Mouse (Mus musculus) limb, embryonic 10.5 days (tissue): ENCODE measurements around the gene Tap2. TPM values are rescaled to one million over a fixed set of nuclear protein-coding genes. Genes with fewer than 3 reads are reported as not detected.

Experiments
- DNase-seq: peaks from one replicate; pipeline ENCODE4 v3.0.0-alpha.2; 2017; ENCODE audit warnings: low spot score
- H3K27ac ChIP-seq: fragments of 300-500 bp; sonication (generic); 2 replicates; pipeline ENCODE4 v1.5.1; 2016; ENCODE audit warnings: mild to moderate bottlenecking
- H3K27me3 ChIP-seq: fragments of 300-500 bp; sonication (generic); 2 replicates; pipeline ENCODE4 v1.6.1; 2016; ENCODE audit warnings: low read depth, mild to moderate bottlenecking; ENCODE audit not compliant: poor library complexity, severe bottlenecking
- H3K36me3 ChIP-seq: fragments of 300-500 bp; sonication (generic); 2 replicates; pipeline ENCODE4 v1.6.1; 2016; ENCODE audit warnings: mild to moderate bottlenecking, moderate library complexity
- H3K4me1 ChIP-seq: fragments of 300-500 bp; sonication (generic); 2 replicates; pipeline ENCODE4 v1.6.1; 2016
- H3K4me3 ChIP-seq: fragments of 300-500 bp; sonication (generic); 2 replicates; pipeline ENCODE4 v1.5.1; 2016; ENCODE audit warnings: mild to moderate bottlenecking, moderate library complexity
- H3K9me3 ChIP-seq: fragments of 300-500 bp; sonication (generic); replicated peaks from 2 replicates; pipeline ENCODE4 v1.6.1; 2016; ENCODE audit warnings: mild to moderate bottlenecking
- WGBS: fragments of 180-500 bp; shearing (Covaris S2); methylation state at CpG from one replicate; pipeline ENCODE4 v1.1.7; 2016; 5-methylcytosine and 5-hydroxymethylcytosine counted together
- polyA plus RNA-seq: library from polyadenylated mRNA; unstranded; fragments of >200 nt; fragmentation: Nextera tagmentation; extraction: Ambion mirVana; gene quantifications from 2 replicates; pipeline ENCODE4 v1.2.1, GENCODE M21; 2016

Tap2 gene
- polyA plus RNA-seq, 1 experiment from 2014 or later: 0.61 TPM

DNA sequence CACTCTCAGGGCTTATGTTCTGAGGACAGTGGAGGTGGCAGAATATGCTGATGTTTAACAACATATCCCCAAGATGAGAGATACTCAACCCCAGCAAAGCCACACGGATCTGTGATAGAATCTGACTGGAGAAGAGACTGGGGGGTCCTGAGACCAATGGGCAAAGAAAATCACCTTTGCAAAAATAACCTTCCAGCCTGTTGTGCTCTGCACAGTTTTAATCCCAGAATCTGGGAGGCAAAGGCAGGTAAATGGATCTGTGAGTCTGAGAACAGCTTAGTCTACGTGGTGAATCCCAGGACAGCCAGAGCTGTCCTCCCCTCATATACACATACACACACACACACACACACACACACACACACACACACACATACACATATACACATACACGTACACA, 46.0 kb downstream of the Tap2 start:
- Histone ChIP-seq H3K36me3 (no peaks in the 10 kb centered on the region), H3K4me3 (no peak overlapping the region), H3K9me3 (no peaks in the 10 kb centered on the region), H3K27ac (no peak overlapping the region), H3K27me3 (no peaks in the 10 kb centered on the region), H3K4me1 (no peaks in the 10 kb centered on the region)
- 52% methylated on average over 3 of the region's 3 CpGs for WGBS
- DNase-seq: no peak

DNA sequence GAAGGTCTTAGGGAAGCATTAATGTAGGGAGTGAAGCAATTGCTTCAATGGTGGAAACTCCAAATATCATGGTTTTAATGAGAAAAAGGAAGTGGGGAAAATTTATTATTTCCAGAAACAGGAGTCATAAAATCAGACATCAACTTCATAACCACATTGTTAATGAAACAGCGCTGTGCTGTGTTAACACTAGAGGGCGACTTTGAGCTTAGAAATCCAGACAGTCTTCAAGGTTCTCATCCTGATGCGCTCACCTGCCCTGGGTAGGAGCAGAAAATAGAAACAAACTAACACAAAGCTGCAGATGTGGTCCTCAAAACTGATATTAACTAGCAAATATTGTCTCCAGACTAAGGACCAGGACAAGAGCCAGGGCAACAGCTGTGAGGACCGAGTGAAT, 46.6 kb downstream of the Tap2 start:
- peak; percentile 46 for DNase-seq
- no peak overlapping the region for H3K4me3 ChIP-seq
- H3K4me1 ChIP-seq: no peaks in the 10 kb centered on the region
- no peaks in the 10 kb centered on the region for H3K9me3 ChIP-seq
- H3K27ac ChIP-seq: no peak overlapping the region
- H3K27me3 ChIP-seq: no peaks in the 10 kb centered on the region
- H3K36me3 ChIP-seq: no peaks in the 10 kb centered on the region
- 22% methylated on average over 4 of the region's 4 CpGs for WGBS

DNA sequence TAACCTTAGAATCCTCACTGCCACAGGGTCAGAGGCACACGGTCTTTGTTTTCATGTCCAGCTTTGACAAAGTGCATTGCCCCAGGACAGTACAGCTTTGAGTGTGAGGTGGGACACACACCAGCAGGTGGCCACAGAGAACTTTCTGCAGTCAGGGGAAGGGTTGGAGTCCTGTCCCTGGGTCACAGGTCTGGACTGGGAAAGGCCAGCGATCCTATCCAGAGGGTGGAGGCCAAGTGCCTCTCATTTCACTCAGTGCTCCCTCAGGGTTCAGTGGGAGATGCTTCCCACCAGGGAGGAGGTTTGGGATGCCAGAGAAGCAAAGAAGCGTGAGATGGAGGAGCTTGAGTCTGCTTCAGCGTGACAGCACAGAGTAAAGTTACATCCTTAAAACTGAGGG, 48.3 kb downstream of the Tap2 start:
- Histone ChIP-seq H3K4me3 (no peak overlapping the region), H3K27ac (no peak overlapping the region), H3K4me1 (no peaks in the 10 kb centered on the region), H3K27me3 (no peaks in the 10 kb centered on the region), H3K36me3 (no peaks in the 10 kb centered on the region), H3K9me3 (no peaks in the 10 kb centered on the region)
- DNase-seq: no peak
- WGBS: 61% methylated on average over 4 of the region's 4 CpGs

DNA sequence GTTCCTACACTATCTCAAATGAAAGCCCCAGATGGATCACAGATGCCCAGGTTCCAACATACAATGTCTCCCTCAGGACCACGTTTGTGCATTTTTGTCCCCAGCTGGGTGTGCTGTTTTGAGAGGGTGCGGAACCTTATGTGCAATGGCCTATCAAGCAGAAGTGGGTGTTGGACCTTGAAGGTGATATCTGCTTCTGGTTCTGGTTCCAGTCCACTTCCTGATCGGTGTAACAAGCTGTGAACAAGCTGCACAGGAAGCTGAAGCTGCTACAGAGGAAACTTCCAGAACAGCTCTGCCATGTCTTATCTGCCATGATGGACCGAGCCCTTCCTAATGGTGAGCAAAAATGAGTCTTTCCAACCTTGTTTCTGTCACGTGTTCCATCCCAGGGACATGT, 53.2 kb downstream of the Tap2 start:
- DNase-seq: no peak
- Histone ChIP-seq H3K36me3 (no peaks in the 10 kb centered on the region), H3K4me1 (no peaks in the 10 kb centered on the region)

DNA sequence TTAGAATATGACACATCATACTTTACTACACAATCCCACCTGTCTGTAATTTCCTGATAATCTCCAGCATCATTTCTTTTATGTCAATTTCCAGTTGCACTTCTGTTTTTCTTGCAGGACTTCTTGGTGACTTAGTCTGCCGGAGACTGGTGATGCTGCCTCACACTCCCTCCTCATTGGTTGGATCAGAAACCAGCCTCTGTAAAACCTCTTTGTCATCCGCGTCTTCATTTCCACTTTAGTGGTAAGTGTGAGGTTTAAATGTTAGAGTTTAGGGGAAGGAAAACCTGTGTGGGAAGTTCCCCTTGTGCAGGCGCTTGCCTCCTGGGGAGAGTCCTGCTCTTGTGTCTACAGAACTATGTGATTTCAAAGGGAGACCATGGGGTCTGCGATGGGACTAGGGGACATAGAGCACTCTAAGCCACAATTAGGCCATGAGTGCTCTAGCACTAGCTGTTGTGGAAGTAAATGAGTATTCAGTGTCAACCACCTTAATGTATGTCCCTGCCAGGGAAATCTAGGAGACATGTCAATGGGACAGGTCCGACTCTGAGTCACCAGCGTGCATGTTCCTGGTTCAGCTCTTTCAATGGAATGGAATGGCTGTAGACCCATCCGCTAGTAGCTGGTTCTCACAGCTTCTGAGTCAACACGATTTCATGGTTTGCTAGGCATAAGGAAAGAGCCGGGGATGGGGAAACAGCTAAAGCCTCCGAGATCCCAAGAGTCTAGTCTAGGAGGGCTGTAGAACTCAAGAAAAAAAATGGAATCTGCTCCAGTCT, 54.5 kb downstream of the Tap2 start, which contains the start of gene H2-Ab1:
TSS of gene H2-Ab1 (plus strand) at position 96 of the 782 bp plus-strand sequence.
- H3K27ac ChIP-seq: no peak within 1 kb of the TSS
- peak; percentile 41 for DNase-seq
- no peaks in the 10 kb centered on the region for H3K36me3 ChIP-seq
- no peaks in the 10 kb centered on the region for H3K4me1 ChIP-seq
- no peaks in the 10 kb centered on the region for H3K9me3 ChIP-seq
- no peak within 1 kb of the TSS for H3K4me3 ChIP-seq
- peaks cover 16% of the 10 kb centered on the region for H3K27me3 ChIP-seq
- WGBS: 72% methylated on average over 11 of the region's 11 CpGs

More for the DNA sequence above, 53.2 kb downstream of the Tap2 start:
- Histone ChIP-seq H3K27ac (no peak overlapping the region), H3K9me3 (no peaks in the 10 kb centered on the region), H3K27me3 (peaks cover 5% of the 10 kb centered on the region; the same call in 1 of the 2 replicates), H3K4me3 (no peak overlapping the region)
- 88% methylated on average over 5 of the region's 5 CpGs for WGBS

DNA sequence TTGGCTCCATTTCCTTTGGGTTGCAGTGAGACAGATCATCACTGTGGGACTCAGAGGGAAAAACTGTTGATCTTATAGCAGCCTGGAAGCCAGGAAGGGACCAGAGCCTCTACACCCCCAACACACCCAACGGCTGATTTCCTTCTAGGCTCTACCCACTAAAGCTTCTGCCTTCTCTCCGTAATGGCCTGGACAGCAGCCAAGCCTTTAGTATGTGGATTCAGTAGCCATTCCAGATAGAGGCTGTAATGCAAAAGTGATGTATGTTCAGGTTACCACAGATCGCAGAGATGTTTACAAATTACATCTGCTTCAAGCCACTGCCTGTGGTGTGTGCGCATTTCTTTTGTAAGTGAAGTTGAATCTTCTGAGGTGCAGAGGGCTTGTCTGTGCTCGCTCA, 57.2 kb downstream of the Tap2 start:
- Histone ChIP-seq H3K9me3 (no peaks in the 10 kb centered on the region), H3K27ac (no peak overlapping the region), H3K27me3 (peaks cover 39% of the 10 kb centered on the region), H3K36me3 (no peaks in the 10 kb centered on the region), H3K4me1 (peaks cover 22% of the 10 kb centered on the region), H3K4me3 (no peak overlapping the region)
- 86% methylated on average over 5 of the region's 5 CpGs for WGBS
- DNase-seq: no peak

DNA sequence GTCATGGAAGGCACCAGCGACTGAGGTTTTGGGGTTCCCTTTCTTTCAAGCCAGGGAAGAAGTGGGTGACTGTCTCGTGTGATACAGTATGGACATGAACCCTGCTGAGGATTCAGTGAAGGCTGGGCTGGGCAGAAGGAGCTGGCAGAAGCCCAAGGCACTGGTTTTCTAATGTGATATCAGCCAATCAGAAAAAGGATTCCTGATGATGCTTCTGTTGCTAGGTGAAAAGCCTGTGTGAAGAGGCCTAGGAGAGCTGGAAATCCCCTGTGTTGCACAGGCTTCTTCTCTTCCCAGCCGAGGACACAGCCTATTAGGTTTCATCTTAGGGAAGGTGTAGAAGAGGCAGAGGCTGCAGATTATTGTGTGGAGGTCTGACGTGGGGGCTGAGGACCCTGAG, 58.2 kb downstream of the Tap2 start:
- peaks cover 40% of the 10 kb centered on the region for H3K27me3 ChIP-seq
- WGBS: 42% methylated on average over 4 of the region's 4 CpGs
- H3K4me3 ChIP-seq: no peak overlapping the region
- DNase-seq: no peak
- peaks cover 22% of the 10 kb centered on the region for H3K4me1 ChIP-seq
- H3K27ac ChIP-seq: no peak overlapping the region
- H3K36me3 ChIP-seq: no peaks in the 10 kb centered on the region
- H3K9me3 ChIP-seq: no peaks in the 10 kb centered on the region

DNA sequence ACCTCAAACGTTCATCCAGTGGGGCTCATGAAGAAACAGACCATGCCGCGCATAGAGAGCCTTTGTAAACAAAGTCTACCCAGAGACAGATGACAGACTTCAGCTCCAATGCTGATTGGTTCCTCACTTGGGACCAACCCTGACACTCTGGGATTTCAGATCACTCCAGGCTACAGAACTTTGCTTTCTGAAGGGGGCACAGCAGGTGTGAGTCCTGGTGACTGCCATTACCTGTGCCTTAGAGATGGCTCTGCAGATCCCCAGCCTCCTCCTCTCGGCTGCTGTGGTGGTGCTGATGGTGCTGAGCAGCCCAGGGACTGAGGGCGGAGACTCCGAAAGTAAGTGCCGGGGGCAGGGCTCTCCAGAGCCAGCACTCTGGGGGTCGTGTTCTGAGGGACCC, 59.7 kb downstream of the Tap2 start:
- Histone ChIP-seq H3K27me3 (peaks cover 35% of the 10 kb centered on the region), H3K9me3 (no peaks in the 10 kb centered on the region)

DNA sequence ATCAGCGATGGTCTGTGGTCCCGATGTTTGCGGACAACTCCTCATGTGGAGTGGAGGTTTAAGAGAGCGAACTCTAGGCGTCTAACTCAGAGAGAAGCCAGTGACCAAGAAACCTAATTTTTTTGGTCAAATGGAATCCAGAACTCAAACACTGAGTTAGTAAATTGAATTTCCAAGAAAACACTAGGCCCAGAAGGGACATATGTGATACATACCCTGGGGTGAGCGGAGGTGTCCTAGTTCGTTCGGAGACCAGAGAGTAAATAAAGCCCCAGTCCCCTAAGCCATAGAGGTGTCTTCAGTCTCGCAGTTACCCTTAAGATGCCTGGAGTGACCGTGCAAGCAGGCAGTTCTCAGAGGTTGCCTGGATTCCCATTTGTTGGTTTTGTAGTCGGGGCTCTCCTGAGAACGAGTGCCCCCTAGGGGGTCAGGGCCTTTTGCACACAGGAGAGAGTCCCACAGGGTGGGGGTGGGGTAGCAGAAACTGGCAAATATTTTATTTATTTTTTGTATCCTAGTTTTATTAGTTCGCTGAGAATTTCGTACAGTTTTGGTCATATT, 60.6 kb downstream of the Tap2 start:
- peaks cover 22% of the 10 kb centered on the region for H3K4me1 ChIP-seq
- peak overlapping the region; percentile 67 for H3K4me3 ChIP-seq
- no peak overlapping the region for H3K27ac ChIP-seq
- peaks cover 35% of the 10 kb centered on the region for H3K27me3 ChIP-seq
- WGBS: 4% methylated on average over 14 of the region's 14 CpGs
- no peaks in the 10 kb centered on the region for H3K36me3 ChIP-seq
- no peaks in the 10 kb centered on the region for H3K9me3 ChIP-seq
- DNase-seq: peak; percentile 59

More for the DNA sequence above, 59.7 kb downstream of the Tap2 start:
- Histone ChIP-seq H3K4me3 (peak overlapping the region; percentile 67), H3K36me3 (no peaks in the 10 kb centered on the region), H3K4me1 (peaks cover 22% of the 10 kb centered on the region), H3K27ac (0 out of 2 replicates have a peak overlapping the region, but pooled peaks have one; percentile 6)
- peak; percentile 76 for DNase-seq
- under 1% methylated on average over 8 of the region's 8 CpGs for WGBS

DNA sequence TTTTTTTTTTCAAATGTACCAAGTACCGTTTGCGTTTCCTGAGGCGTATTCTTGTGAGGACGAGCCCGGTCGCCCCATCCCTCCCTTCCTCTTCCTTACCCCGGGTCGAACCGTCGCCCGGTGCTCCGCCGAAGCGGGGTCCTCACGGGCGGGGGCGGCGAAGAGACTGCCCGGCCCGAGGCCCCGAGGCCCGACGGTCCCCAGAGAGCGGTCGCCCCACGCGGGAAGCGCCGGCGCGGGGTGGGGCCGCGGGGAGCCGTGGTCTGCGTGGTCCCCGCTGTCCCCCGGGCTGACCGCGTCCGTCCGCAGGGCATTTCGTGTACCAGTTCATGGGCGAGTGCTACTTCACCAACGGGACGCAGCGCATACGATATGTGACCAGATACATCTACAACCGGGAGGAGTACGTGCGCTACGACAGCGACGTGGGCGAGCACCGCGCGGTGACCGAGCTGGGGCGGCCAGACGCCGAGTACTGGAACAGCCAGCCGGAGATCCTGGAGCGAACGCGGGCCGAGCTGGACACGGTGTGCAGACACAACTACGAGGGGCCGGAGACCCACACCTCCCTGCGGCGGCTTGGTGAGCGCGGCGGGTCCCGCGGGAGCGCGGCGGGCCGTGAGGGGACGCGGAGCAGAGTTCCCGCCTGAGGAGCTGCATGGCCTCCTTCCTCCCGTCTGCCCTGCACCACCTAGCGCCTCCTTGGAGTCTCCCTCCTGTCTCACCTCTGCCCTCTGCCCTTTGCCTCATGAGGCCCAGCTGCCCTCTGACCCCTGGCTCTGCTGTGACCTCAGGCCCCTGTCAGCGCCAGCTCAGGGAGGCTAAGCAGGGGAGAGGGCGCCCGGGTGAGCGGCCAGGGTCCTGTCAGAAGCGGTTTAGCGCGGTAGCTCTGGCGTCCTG, 61.4 kb downstream of the Tap2 start:
- WGBS: under 1% methylated on average over 93 of the region's 93 CpGs
- Histone ChIP-seq H3K27ac (peak overlapping the region; percentile 83), H3K4me3 (peak overlapping the region; percentile 67), H3K36me3 (no peaks in the 10 kb centered on the region), H3K4me1 (peaks cover 22% of the 10 kb centered on the region), H3K9me3 (no peaks in the 10 kb centered on the region), H3K27me3 (peaks cover 35% of the 10 kb centered on the region)
- DNase-seq: peak; percentile 72
